Mouse (Mus musculus): ENCODE data around the gene L1td1.

L1td1 gene

GRCm38 (mm10) chr4:98739753-98740152, 13.2 kb downstream of the L1td1 start:
- DNase-seq (ENCODE audit: low read depth, low spot score) = no peak

GRCm38 (mm10) chr4:98743209-98743905, 16.8 kb downstream of the L1td1 start:
- no peak for DNase-seq (ENCODE audit: low read depth, low spot score)

- no peak for DNase-seq (ENCODE audit: low read depth, low spot score)
Observed at GRCm38 (mm10) chr4:98743906-98744210, 17.3 kb downstream of the L1td1 start.

GRCm38 (mm10) chr4:98754456-98754855, 27.9 kb downstream of the L1td1 start:
- no peak for DNase-seq (ENCODE audit: low read depth, low spot score)

DNA sequence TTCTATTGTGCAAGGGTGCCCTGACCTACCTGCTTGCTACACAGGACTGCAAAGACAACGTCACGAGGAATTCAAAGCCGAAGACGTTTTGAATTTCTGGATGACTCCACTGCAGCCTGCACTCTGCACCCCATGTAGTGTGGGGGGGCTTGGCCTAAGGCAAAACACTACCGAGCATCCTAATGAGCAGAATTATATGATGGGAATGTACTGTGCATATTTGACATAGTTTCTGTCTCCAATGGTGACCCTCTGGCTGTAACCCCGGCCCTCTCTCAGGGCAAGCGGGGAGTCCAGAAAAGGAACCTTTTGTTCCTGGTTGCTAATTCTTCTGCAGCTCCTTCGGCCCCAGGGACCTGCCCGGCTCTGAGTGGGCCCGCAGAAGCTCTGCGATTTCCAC, 29.6 kb downstream of the L1td1 start:
- no peak for DNase-seq (ENCODE audit: low read depth, low spot score)

DNA sequence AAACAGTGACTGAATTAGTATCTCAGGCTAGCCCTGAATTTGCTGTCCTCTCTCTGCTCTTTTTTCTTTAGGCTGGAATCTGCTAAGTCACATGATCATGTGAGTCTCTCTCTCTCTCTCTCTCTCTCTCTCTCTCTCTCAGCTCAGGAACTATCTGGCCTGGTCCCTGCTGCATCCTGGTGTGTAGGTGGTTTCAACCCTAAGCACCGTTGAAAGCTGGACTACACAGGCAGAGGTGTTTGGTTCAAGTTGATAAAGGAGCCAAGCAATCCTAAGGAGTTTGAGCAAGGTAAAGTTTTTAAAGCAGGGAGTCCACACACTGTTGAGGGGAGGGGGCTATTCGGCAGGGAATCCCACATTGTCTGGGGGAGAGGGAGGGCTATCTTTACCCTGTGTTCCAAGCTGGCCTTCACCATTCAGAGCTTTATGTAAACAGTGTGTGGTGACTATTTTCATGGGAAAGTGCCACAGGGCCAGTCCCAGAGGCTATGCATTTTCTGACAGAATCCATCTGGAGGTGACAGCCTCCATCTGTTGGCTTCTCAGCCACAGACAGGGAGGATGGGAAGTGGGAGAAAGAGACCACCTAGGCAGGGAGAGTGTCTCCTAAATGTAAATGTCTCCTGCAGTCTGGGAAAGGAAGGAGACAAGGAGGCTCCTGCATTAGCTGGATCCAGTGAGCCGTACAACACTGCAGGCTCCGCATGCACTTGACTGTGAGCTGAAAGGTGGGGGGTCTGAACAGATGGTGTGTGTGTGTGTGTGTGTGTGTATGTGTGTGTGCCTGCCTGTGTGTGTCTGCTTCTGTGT, 31.7 kb downstream of the L1td1 start:
- no peak for DNase-seq (ENCODE audit: low read depth, low spot score)

GRCm38 (mm10) chr4:98758872-98759518, 32.5 kb downstream of the L1td1 start:
- no peak for DNase-seq (ENCODE audit: low read depth, low spot score)

- DNase-seq (ENCODE audit: low read depth, low spot score) = no peak
Observed at GRCm38 (mm10) chr4:98767134-98768133, 40.9 kb downstream of the L1td1 start.

DNA sequence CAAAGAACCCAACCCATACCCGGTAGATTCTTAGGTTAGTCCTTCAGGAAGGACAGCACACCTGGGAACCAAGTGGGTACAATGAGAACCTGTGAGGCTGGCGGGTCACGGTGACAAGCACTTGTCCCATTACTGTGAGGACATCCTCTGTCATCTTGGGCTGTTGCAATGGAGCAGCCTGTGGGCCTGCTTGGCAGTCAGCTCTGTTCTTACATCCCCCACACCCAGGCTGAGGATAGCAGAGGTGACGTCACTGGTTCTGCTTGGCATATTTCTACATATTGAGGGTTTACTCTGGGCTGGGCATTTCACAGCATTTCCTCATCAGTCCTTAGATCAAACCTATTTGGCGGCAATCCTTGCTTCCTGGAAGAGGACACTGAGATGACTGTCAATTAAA, 47.3 kb downstream of the L1td1 start:
- DNase-seq (ENCODE audit: low read depth, low spot score) = no peak

GRCm38 (mm10) chr4:98776721-98777427, 50.3 kb downstream of the L1td1 start:
- DNase-seq (ENCODE audit: low read depth, low spot score) = no peak

- DNase-seq (ENCODE audit: low read depth, low spot score) = no peak
Observed at GRCm38 (mm10) chr4:98777464-98777863, 50.9 kb downstream of the L1td1 start.

DNA sequence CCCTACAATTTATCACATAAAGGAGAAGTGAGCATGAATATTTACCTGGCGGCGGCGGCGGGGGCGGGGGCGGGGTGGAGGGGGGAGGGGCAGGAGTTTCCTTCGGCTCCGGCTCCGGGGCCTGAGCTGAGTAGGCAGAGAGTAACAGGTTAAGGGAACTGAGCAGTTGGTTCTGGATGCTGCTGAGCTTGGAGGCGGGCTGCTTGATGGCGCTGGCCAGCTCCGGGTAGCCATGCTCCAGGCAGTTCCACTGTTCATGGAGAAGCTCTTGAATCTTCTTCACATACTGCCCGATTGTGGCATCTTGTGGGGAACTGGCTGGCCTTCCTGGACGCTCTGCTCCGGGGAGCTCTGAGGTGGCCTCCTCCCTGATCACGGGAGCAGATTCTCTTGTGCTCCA, 51.7 kb downstream of the L1td1 start:
- no peak for DNase-seq (ENCODE audit: low read depth, low spot score)

- DNase-seq (ENCODE audit: low read depth, low spot score) = no peak
Observed at GRCm38 (mm10) chr4:98785851-98786250, 59.3 kb downstream of the L1td1 start.

DNA sequence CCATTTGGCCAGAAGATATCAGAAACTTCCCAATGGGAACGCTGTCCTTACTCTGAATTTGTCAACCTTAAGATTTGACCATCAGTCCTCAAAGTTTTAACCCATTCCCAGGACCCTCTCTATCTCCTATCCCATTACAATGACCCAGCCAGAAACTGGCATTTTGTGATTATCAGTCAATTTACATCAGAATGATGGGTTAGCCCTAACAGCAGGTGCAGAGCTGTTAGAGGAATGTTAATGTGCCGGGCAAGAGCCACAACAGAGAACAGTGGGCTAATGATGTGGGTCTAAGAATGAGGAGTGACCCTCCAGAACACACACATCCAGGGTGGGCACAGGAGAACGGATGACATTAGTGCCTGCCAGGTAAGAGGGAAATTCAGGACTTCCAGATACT, 59.7 kb downstream of the L1td1 start:
- DNase-seq (ENCODE audit: low read depth, low spot score) = no peak
